Mouse (Mus musculus): Measurements from ENCODE around the gene Pde7b. TPM values are rescaled to one million over a fixed set of nuclear protein-coding genes. Genes with fewer than 3 reads are reported as not detected.
"Not testable (repeated sequence)": the region's sequence is repeated elsewhere in the genome, so short reads cannot be mapped to it uniquely, and the experiment has no call there.

Pde7b gene
- polyA plus RNA-seq, 1 experiment from 2014 or later = 2.4 TPM

DNA sequence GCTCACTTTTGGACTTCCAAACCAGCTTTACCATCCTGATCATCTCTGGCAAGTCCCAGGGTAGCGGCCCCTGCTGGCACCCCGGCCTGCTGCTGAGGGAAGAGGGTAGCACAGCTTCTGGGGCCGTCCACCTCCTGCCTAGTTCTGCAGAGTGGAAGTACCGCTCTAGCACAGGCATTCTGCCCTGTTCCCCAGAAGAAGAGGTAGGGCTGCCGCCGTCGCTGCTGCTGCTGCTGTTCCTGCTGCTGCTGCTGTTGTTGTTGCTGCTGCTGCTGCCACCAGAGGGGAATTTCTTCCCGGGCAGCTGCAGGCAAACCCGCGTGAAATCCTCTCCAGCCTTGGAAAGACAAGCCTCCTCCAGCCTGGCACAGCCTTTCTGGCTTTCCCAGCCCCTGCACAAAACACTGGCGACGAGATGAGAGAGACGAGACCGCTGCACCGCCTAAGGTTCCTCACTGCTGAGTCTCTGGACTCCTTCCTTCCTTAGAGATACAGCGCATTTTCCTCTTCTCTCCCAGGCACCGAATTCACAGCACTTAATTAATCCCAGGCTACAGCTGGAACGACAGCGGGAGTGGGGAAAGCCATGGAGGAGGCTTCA is 176.8 kb downstream of the Pde7b start:
- ATAC-seq (ENCODE audit: low FRiP score, low TSS enrichment) = peak; percentile 83
- Histone ChIP-seq H3K9ac (replicated peaks; ENCODE audit: low read length) (peak overlapping the region; percentile 71), H3K36me3 (ENCODE audit: insufficient read depth, low read length) (no peaks in the 10 kb centered on the region), H3K4me2 (replicated peaks; ENCODE audit: low read depth, low read length) (peak overlapping the region; percentile 69), H3K27ac (ENCODE audit: low read length) (peak overlapping the region; percentile 79), H3K4me3 (ENCODE audit: low read length) (peak overlapping the region; percentile 44), H3K9me3 (ENCODE audit: low read length) (no peaks in the 10 kb centered on the region), H3K27me3 (ENCODE audit: insufficient read depth, low read length) (no peaks in the 10 kb centered on the region), H3K4me1 (ENCODE audit: insufficient read depth, low read length) (peaks cover 16% of the 10 kb centered on the region)
- WGBS = 1% methylated on average over 19 of the region's 19 CpGs

DNA sequence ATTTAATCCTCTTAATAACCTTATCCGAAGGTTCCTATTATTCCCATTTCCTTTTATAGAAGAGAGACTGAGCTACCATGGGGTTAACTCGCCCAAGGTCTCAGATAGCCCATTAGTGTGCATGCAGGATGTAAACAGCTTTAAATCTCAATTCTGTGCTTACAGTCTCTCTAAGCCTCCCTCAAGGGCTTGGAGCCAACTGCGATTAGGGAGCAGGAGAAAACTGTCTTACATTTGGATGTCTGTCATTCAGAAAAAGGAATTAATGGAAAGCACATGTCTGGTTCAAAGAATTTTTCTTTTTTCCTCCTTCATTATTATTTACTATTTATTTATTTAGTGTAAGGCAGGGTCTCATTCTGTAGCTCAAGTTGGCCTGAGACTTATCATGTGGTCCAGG is 181.8 kb downstream of the Pde7b start:
- Histone ChIP-seq H3K27ac (ENCODE audit: low read length) (no peak overlapping the region), H3K9me3 (ENCODE audit: low read length) (no peaks in the 10 kb centered on the region), H3K4me1 (ENCODE audit: insufficient read depth, low read length) (peaks cover under 1% of the 10 kb centered on the region; the same call in 1 of the 2 replicates), H3K27me3 (ENCODE audit: insufficient read depth, low read length) (no peaks in the 10 kb centered on the region), H3K9ac (replicated peaks; ENCODE audit: low read length) (no peak overlapping the region), H3K4me3 (ENCODE audit: low read length) (no peak overlapping the region), H3K36me3 (ENCODE audit: insufficient read depth, low read length) (no peaks in the 10 kb centered on the region), H3K4me2 (replicated peaks; ENCODE audit: low read depth, low read length) (no peak overlapping the region)
- 65% methylated on average over 3 of the region's 3 CpGs for WGBS
- no peak for ATAC-seq (ENCODE audit: low FRiP score, low TSS enrichment)

DNA sequence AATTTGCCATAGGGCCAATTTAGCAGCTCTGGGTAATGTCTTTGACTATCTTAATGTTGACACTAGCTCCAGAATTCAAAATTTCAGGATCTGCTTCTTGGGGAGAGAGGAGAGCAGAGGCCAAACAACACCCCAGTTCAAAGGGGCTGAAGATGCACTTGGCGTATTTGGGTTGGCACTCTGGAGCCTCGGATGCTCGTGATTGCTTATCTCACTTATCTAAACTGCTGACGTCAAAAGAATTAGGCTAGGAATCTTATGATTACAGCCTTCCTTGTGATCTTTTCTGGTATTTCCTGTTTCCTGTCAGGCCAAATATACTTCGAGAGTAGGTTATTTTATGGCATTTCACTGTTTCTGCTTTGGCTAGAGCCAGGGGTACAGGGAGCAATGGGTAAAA is 191.1 kb downstream of the Pde7b start:
- 36% methylated on average over 5 of the region's 5 CpGs for WGBS
- no peak overlapping the region for H3K9ac ChIP-seq (replicated peaks; ENCODE audit: low read length)
- H3K4me3 ChIP-seq (ENCODE audit: low read length) = no peak overlapping the region
- H3K4me1 ChIP-seq (ENCODE audit: insufficient read depth, low read length) = peaks cover 6% of the 10 kb centered on the region; the same call in 1 of the 2 replicates
- H3K4me2 ChIP-seq (replicated peaks; ENCODE audit: low read depth, low read length) = no peak overlapping the region
- ATAC-seq (ENCODE audit: low FRiP score, low TSS enrichment) = no peak
- no peak overlapping the region for H3K27ac ChIP-seq (ENCODE audit: low read length)
- H3K9me3 ChIP-seq (ENCODE audit: low read length) = no peaks in the 10 kb centered on the region
- no peaks in the 10 kb centered on the region for H3K36me3 ChIP-seq (ENCODE audit: insufficient read depth, low read length)
- no peaks in the 10 kb centered on the region for H3K27me3 ChIP-seq (ENCODE audit: insufficient read depth, low read length)

DNA sequence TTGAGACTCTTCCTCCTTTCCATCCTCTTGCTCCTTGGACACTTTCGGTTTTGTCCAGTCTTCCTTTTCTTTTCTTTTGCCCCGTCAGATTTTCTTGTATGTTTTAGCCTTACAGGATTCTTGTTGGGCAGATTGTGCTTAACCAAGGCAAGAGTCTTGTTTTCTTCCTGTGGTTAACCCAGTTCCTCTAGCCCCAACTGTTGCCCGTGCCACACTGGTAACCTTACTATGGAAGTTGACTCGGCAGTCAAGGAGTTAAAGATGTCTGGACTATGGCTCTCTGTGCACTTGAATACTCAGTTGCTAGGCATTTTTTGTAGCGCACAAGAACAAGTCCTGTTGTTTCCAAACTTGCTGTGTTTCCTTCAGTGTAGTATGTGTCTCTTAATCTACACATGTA is 193.0 kb downstream of the Pde7b start:
- no peaks in the 10 kb centered on the region for H3K27me3 ChIP-seq (ENCODE audit: insufficient read depth, low read length)
- ATAC-seq (ENCODE audit: low FRiP score, low TSS enrichment) = no peak
- peaks cover 16% of the 10 kb centered on the region for H3K4me1 ChIP-seq (ENCODE audit: insufficient read depth, low read length)
- H3K4me3 ChIP-seq (ENCODE audit: low read length) = no peak overlapping the region
- no peak overlapping the region for H3K9ac ChIP-seq (replicated peaks; ENCODE audit: low read length)
- H3K27ac ChIP-seq (ENCODE audit: low read length) = no peak overlapping the region
- no peaks in the 10 kb centered on the region for H3K9me3 ChIP-seq (ENCODE audit: low read length)
- no peak overlapping the region for H3K4me2 ChIP-seq (replicated peaks; ENCODE audit: low read depth, low read length)
- H3K36me3 ChIP-seq (ENCODE audit: insufficient read depth, low read length) = no peaks in the 10 kb centered on the region
- 91% methylated on average over 5 of the region's 5 CpGs for WGBS

DNA sequence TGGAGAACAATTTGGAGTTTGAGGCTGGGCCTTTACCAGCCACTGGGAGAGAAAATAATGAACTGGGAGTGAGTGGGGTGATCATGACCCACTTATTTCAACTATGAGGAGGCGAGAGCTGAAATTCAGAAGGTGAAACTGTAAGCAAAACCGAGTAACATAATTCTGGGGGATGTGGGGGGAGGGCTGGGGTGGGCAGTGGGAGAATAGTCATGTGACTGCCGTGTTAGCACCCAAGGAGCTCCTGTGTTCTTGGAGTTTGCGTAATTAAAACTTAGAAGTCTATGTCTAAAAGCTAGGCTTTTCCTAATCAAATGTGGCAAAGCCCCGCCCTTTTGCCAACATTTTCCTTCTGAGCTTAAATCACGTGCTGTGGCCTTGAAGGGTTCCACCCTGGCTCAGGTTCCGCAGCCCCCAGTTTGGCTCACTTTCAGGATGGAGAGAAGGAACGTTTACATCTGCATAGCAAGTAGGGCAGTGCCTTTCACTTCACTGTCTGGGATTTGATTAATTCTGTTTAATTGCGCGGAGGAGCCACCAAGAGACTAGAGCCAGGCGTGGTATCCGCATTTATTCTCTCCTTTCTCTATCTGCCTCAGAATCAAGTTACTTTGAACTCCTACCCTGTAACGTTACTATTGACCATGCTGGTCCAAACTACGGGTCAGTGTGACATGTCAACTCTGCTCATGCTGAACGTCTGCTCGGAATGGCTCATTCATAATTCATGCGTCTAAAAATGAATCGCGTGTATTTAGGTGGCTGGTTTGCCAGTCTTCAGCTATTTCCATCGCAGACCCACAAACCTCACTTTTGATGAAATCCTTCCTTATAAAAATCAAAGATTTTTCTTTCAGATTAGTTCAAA is 196.1 kb downstream of the Pde7b start:
- Histone ChIP-seq H3K9me3 (ENCODE audit: low read length) (no peaks in the 10 kb centered on the region), H3K4me3 (ENCODE audit: low read length) (no peak overlapping the region), H3K9ac (replicated peaks; ENCODE audit: low read length) (no peak overlapping the region), H3K27me3 (ENCODE audit: insufficient read depth, low read length) (no peaks in the 10 kb centered on the region), H3K36me3 (ENCODE audit: insufficient read depth, low read length) (no peaks in the 10 kb centered on the region), H3K4me1 (ENCODE audit: insufficient read depth, low read length) (peaks cover 16% of the 10 kb centered on the region), H3K4me2 (replicated peaks; ENCODE audit: low read depth, low read length) (0 out of 2 replicates have a peak overlapping the region, but pooled peaks have one; percentile 0), H3K27ac (ENCODE audit: low read length) (0 out of 2 replicates have a peak overlapping the region, but pooled peaks have one; percentile 39)
- 55% methylated on average over 20 of the region's 20 CpGs for WGBS
- peak; percentile 80 for ATAC-seq (ENCODE audit: low FRiP score, low TSS enrichment)

DNA sequence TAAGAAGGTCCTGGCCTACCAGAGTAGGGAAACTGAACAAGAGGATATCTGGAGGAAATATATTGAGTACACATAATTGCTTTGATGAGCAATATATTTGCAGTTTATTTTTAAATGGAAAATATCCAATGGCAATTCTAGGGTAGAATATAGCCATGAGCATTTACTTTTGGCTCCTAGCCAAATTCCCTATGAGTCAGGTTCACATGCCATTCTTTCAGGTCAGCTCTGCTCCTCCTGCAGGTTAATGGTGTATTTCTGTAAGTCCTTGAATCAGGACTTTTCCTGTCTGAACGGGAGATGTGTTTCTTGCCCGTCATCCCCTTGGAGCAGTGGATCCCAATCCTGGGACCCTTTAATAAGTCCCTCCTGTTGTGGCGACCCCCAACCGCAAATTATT is 197.1 kb downstream of the Pde7b start:
- no peaks in the 10 kb centered on the region for H3K36me3 ChIP-seq (ENCODE audit: insufficient read depth, low read length)
- ATAC-seq (ENCODE audit: low FRiP score, low TSS enrichment) = no peak
- no peak overlapping the region for H3K27ac ChIP-seq (ENCODE audit: low read length)
- no peaks in the 10 kb centered on the region for H3K27me3 ChIP-seq (ENCODE audit: insufficient read depth, low read length)
- 73% methylated on average over 4 of the region's 4 CpGs for WGBS
- H3K4me2 ChIP-seq (replicated peaks; ENCODE audit: low read depth, low read length) = no peak overlapping the region
- no peak overlapping the region for H3K9ac ChIP-seq (replicated peaks; ENCODE audit: low read length)
- H3K4me3 ChIP-seq (ENCODE audit: low read length) = no peak overlapping the region
- no peaks in the 10 kb centered on the region for H3K9me3 ChIP-seq (ENCODE audit: low read length)
- H3K4me1 ChIP-seq (ENCODE audit: insufficient read depth, low read length) = peaks cover 16% of the 10 kb centered on the region

DNA sequence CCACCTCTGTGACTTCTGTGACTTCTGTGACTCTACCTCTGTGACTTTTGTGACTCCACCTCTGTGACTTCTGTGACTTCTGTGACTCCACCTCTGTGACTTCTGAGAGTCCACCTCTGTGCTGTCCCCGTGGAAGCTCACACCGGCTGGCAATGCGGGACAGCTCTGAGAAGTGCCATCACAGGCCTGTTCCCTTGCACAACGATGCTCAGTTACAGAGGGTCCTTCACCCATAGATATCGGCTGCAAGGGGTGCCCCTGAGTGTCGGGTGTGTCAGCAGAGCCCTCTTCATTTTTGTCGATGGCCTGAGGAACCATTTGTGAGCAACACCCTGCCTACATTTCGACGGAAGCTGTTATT is 206.4 kb downstream of the Pde7b start:
- H3K4me1 ChIP-seq (ENCODE audit: insufficient read depth, low read length) = no peaks in the 10 kb centered on the region
- WGBS = 86% methylated on average over 9 of the region's 9 CpGs
- ATAC-seq (ENCODE audit: low FRiP score, low TSS enrichment) = no peak
- no peak overlapping the region for H3K27ac ChIP-seq (ENCODE audit: low read length)
- H3K9ac ChIP-seq (replicated peaks; ENCODE audit: low read length) = no peak overlapping the region
- no peaks in the 10 kb centered on the region for H3K9me3 ChIP-seq (ENCODE audit: low read length)
- no peaks in the 10 kb centered on the region for H3K36me3 ChIP-seq (ENCODE audit: insufficient read depth, low read length)
- H3K27me3 ChIP-seq (ENCODE audit: insufficient read depth, low read length) = no peaks in the 10 kb centered on the region
- no peak overlapping the region for H3K4me2 ChIP-seq (replicated peaks; ENCODE audit: low read depth, low read length)
- H3K4me3 ChIP-seq (ENCODE audit: low read length) = no peak overlapping the region

DNA sequence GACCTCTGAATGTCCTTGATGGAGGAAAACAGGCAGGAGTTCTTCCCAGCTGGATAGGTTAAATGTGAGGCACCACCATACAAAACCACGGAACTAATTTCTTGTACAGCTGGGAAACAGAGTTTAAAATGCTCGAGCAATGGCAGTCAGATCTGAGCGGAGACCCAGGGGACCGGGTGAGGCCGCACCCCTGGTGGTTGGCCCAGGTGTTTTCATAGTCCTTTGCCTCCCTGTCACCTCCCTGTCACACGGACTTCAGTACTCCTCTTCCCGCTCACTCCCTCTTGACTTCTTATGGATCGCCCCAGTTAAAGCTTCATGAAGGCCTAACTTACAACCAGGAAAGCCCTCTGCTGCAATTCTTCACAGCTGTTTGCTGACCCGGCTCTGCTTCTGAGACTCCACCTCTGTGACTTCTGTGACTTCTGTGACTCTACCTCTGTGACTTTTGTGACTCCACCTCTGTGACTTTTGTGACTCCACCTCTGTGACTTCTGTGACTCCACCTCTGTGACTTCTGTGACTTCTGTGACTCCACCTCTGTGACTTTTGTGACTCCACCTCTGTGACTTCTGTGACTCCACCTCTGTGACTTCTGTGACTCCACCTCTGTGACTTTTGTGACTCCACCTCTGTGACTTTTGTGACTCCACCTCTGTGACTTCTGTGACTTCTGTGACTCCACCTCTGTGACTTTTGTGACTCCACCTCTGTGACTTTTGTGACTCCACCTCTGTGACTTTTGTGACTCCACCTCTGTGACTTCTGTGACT is 206.9 kb downstream of the Pde7b start:
- not testable (repeated sequence) for H3K9ac ChIP-seq (replicated peaks; ENCODE audit: low read length); H3K9me3 ChIP-seq (ENCODE audit: low read length); H3K4me1 ChIP-seq (ENCODE audit: insufficient read depth, low read length); H3K27me3 ChIP-seq (ENCODE audit: insufficient read depth, low read length); H3K27ac ChIP-seq (ENCODE audit: low read length); ATAC-seq (ENCODE audit: low FRiP score, low TSS enrichment); H3K4me2 ChIP-seq (replicated peaks; ENCODE audit: low read depth, low read length); H3K4me3 ChIP-seq (ENCODE audit: low read length); H3K36me3 ChIP-seq (ENCODE audit: insufficient read depth, low read length)
- 76% methylated on average over 9 of the region's 9 CpGs for WGBS

DNA sequence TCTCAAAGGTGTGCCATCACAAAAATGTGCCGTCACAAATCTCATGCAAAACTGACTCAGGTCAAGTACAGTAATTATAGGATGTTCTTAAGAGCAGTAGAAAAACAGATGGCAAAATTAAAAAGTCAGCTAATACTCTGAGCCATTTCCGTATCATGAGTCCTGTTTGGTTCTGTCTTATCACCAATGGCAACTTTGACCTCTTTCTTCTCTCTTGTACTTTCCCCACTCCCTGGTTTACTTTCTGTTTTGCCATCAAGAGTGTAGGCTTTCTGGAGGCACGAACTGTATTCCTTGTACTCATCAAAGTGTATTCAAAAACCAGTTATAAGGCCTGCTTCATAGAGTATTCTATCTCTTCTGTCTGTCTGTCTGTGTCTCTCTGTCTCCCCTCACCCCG is 211.0 kb downstream of the Pde7b start:
- no peak overlapping the region for H3K9ac ChIP-seq (replicated peaks; ENCODE audit: low read length)
- no peak for ATAC-seq (ENCODE audit: low FRiP score, low TSS enrichment)
- no peaks in the 10 kb centered on the region for H3K27me3 ChIP-seq (ENCODE audit: insufficient read depth, low read length)
- no peaks in the 10 kb centered on the region for H3K9me3 ChIP-seq (ENCODE audit: low read length)
- H3K4me3 ChIP-seq (ENCODE audit: low read length) = no peak overlapping the region
- H3K36me3 ChIP-seq (ENCODE audit: insufficient read depth, low read length) = no peaks in the 10 kb centered on the region
- H3K4me2 ChIP-seq (replicated peaks; ENCODE audit: low read depth, low read length) = no peak overlapping the region
- WGBS = 90% methylated on average over 4 of the region's 4 CpGs
- H3K27ac ChIP-seq (ENCODE audit: low read length) = no peak overlapping the region
- H3K4me1 ChIP-seq (ENCODE audit: insufficient read depth, low read length) = no peaks in the 10 kb centered on the region

Data from kidney, embryonic 16.5 days (tissue).